Mouse (Mus musculus) ES-Bruce4 (cell line): ENCODE results near the gene Scimp. TPM values are rescaled to one million over a fixed set of nuclear protein-coding genes. Genes with fewer than 3 reads are reported as not detected.
A peak's percentile ranks its signal among the peaks of the same experiment; 100 is the strongest.

Source experiments
- H3K27ac ChIP-seq: 2 replicates; pipeline ENCODE4 v1.5.1; 2012; ENCODE audit warnings: low read length, inconsistent platforms; ENCODE audit not compliant: insufficient read depth
- H3K27me3 ChIP-seq: 2 replicates; pipeline ENCODE4 v1.6.1; 2012; ENCODE audit warnings: mild to moderate bottlenecking, low read length, inconsistent platforms; ENCODE audit not compliant: control insufficient read depth, poor library complexity, insufficient read depth, severe bottlenecking
- H3K36me3 ChIP-seq: 2 replicates; pipeline ENCODE4 v1.6.1; 2012; ENCODE audit warnings: inconsistent platforms, mild to moderate bottlenecking, low read length, moderate library complexity; ENCODE audit not compliant: control insufficient read depth, poor library complexity, insufficient read depth, severe bottlenecking
- H3K4me1 ChIP-seq: one replicate; pipeline ENCODE4 v1.8.1; 2011; ENCODE audit warnings: low read length; ENCODE audit not compliant: control insufficient read depth, insufficient read depth
- H3K4me3 ChIP-seq: 2 replicates; pipeline ENCODE4 v1.5.1; 2011; ENCODE audit warnings: low read depth, mild to moderate bottlenecking, low read length
- H3K9ac ChIP-seq: 2 replicates; pipeline ENCODE4 v1.6.1; 2012; ENCODE audit warnings: low read depth, mild to moderate bottlenecking, inconsistent platforms; ENCODE audit not compliant: poor library complexity, severe bottlenecking
- H3K9me3 ChIP-seq: replicated peaks from 2 replicates; pipeline ENCODE4 v1.6.1; 2012; ENCODE audit warnings: mild to moderate bottlenecking, low read length, inconsistent platforms; ENCODE audit not compliant: control insufficient read depth, poor library complexity, insufficient read depth, severe bottlenecking
- CTCF ChIP-seq: IDR thresholded peaks from one replicate; pipeline ENCODE4 v1.8.1; 2011; ENCODE audit warnings: low read depth, low read length
- EP300 ChIP-seq: IDR thresholded peaks from 2 replicates; pipeline ENCODE4 v1.6.1; 2011; ENCODE audit warnings: low read depth, low read length; ENCODE audit not compliant: insufficient read depth
- POLR2A ChIP-seq: IDR thresholded peaks from one replicate; pipeline ENCODE4 v1.8.1; 2011; ENCODE audit warnings: low read length; ENCODE audit not compliant: insufficient read depth
- polyA plus RNA-seq: library from polyadenylated mRNA; stranded (reverse); fragments of >200 nt; gene quantifications from 2 replicates; pipeline ENCODE4 v1.2.4, GENCODE M21; 2011; ENCODE audit warnings: low read depth; ENCODE audit not compliant: missing spikeins, insufficient read depth, insufficient read length

The Scimp gene
- polyA plus RNA-seq, 1 experiment: not detected

GRCm38 (mm10) chr11:70833408-70833807 lies 21.0 kb upstream of the Scimp start:
- TF ChIP-seq CTCF (no peak), EP300 (no peak), POLR2A (no peak)
- Histone ChIP-seq H3K27ac (peak overlapping the region; percentile 44; the same call in 1 of the 2 replicates), H3K4me1 (peaks cover 7% of the 10 kb centered on the region), H3K27me3 (no peaks in the 10 kb centered on the region), H3K9ac (no peak overlapping the region), H3K9me3 (peaks cover 21% of the 10 kb centered on the region), H3K36me3 (no peaks in the 10 kb centered on the region), H3K4me3 (no peak overlapping the region)

- Histone ChIP-seq H3K4me1 (peaks cover 5% of the 10 kb centered on the region), H3K9ac (no peak overlapping the region), H3K9me3 (peaks cover 21% of the 10 kb centered on the region), H3K36me3 (no peaks in the 10 kb centered on the region), H3K4me3 (no peak overlapping the region), H3K27ac (no peak overlapping the region), H3K27me3 (no peaks in the 10 kb centered on the region)
- TF ChIP-seq CTCF: no peak
- no peak for TF ChIP-seq POLR2A
- TF ChIP-seq EP300: no peak
Observed at GRCm38 (mm10) chr11:70831201-70831600, 18.8 kb upstream of the Scimp start.

GRCm38 (mm10) chr11:70828975-70829615 lies 16.7 kb upstream of the Scimp start:
- Histone ChIP-seq H3K27me3 (no peaks in the 10 kb centered on the region; the same call in 1 of the 2 replicates), H3K9ac (no peak overlapping the region), H3K36me3 (no peaks in the 10 kb centered on the region), H3K9me3 (peaks cover 14% of the 10 kb centered on the region), H3K4me1 (peaks cover 1% of the 10 kb centered on the region), H3K4me3 (no peak overlapping the region), H3K27ac (no peak overlapping the region)
- TF ChIP-seq POLR2A: no peak
- TF ChIP-seq CTCF: no peak
- no peak for TF ChIP-seq EP300

- Histone ChIP-seq H3K36me3 (no peaks in the 10 kb centered on the region), H3K9ac (no peak overlapping the region), H3K27me3 (no peaks in the 10 kb centered on the region; the same call in 1 of the 2 replicates), H3K9me3 (no peaks in the 10 kb centered on the region), H3K4me1 (peaks cover 1% of the 10 kb centered on the region), H3K4me3 (no peak overlapping the region), H3K27ac (no peak overlapping the region)
- no peak for TF ChIP-seq POLR2A
- TF ChIP-seq EP300: no peak
- TF ChIP-seq CTCF: no peak
Observed at GRCm38 (mm10) chr11:70826207-70826606, 13.8 kb upstream of the Scimp start.

- Histone ChIP-seq H3K27ac (no peak overlapping the region), H3K9ac (no peak overlapping the region), H3K36me3 (no peaks in the 10 kb centered on the region), H3K4me3 (no peak overlapping the region), H3K27me3 (no peaks in the 10 kb centered on the region; the same call in 1 of the 2 replicates), H3K4me1 (no peaks in the 10 kb centered on the region), H3K9me3 (no peaks in the 10 kb centered on the region)
- no peak for TF ChIP-seq POLR2A
- TF ChIP-seq CTCF: no peak
- TF ChIP-seq EP300: no peak
Observed at GRCm38 (mm10) chr11:70821728-70822591, 9.6 kb upstream of the Scimp start.

- H3K9ac ChIP-seq: no peak overlapping the region
- TF ChIP-seq CTCF (no peak), EP300 (no peak), POLR2A (no peak)
- H3K27ac ChIP-seq: no peak overlapping the region
- H3K4me1 ChIP-seq: no peaks in the 10 kb centered on the region
- H3K9me3 ChIP-seq: no peaks in the 10 kb centered on the region
- H3K4me3 ChIP-seq: no peak overlapping the region
- H3K27me3 ChIP-seq: no peaks in the 10 kb centered on the region; the same call in 1 of the 2 replicates
- H3K36me3 ChIP-seq: no peaks in the 10 kb centered on the region
Observed at GRCm38 (mm10) chr11:70820120-70820519, 7.7 kb upstream of the Scimp start.
